Mouse (Mus musculus): ENCODE measurements around the gene Tmem268.
A peak's percentile ranks its signal among the peaks of the same experiment; 100 is the strongest.

Tmem268 gene

GRCm38 (mm10) chr4:63558407-63559081 lies at the start of gene Tmem268:
Tmem268 (plus strand) TSS chr4:63558781.
- peak; percentile 75 to 81 for DNase-seq

GRCm38 (mm10) chr4:63512921-63513320 lies 45.7 kb upstream of the Tmem268 start:
- no peak for DNase-seq

GRCm38 (mm10) chr4:63514454-63514984 lies 44.1 kb upstream of the Tmem268 start:
- DNase-seq = no peak

- DNase-seq = no peak
Measured at GRCm38 (mm10) chr4:63515021-63515420, 43.6 kb upstream of the Tmem268 start.

GRCm38 (mm10) chr4:63521813-63522419 lies 36.7 kb upstream of the Tmem268 start:
- DNase-seq = no peak

GRCm38 (mm10) chr4:63525514-63525913 lies 33.1 kb upstream of the Tmem268 start:
- no peak for DNase-seq

GRCm38 (mm10) chr4:63528946-63529345 lies 29.6 kb upstream of the Tmem268 start:
- DNase-seq = no peak

GRCm38 (mm10) chr4:63530409-63530808 lies 28.2 kb upstream of the Tmem268 start:
- DNase-seq = no peak

GRCm38 (mm10) chr4:63537602-63538001 lies 21.0 kb upstream of the Tmem268 start:
- no peak for DNase-seq

GRCm38 (mm10) chr4:63542209-63542608 lies 16.4 kb upstream of the Tmem268 start:
- no peak for DNase-seq

- peak; percentile 43 for DNase-seq
Measured at GRCm38 (mm10) chr4:63543746-63544493, 14.7 kb upstream of the Tmem268 start.

GRCm38 (mm10) chr4:63544494-63545230 lies 13.9 kb upstream of the Tmem268 start, which contains the start of gene Atp6v1g1:
Atp6v1g1 (plus strand) TSS chr4:63544772.
- peak; percentile 91 to 95 for DNase-seq

GRCm38 (mm10) chr4:63545231-63545958 lies 13.2 kb upstream of the Tmem268 start:
- peak in 1 of 2 experiments; percentile 16 for DNase-seq

- no peak for DNase-seq
Measured at GRCm38 (mm10) chr4:63546441-63547055, 12.0 kb upstream of the Tmem268 start.

GRCm38 (mm10) chr4:63547799-63548198 lies 10.8 kb upstream of the Tmem268 start:
- DNase-seq = no peak

- DNase-seq = no peak
Measured at GRCm38 (mm10) chr4:63548491-63548890, 10.1 kb upstream of the Tmem268 start.

GRCm38 (mm10) chr4:63550908-63551307 lies 7.7 kb upstream of the Tmem268 start:
- no peak for DNase-seq

- DNase-seq = no peak
Measured at GRCm38 (mm10) chr4:63552865-63553264, 5.7 kb upstream of the Tmem268 start.

- no peak for DNase-seq
Measured at GRCm38 (mm10) chr4:63553789-63554576, 4.6 kb upstream of the Tmem268 start.

GRCm38 (mm10) chr4:63554616-63555015 lies 4.0 kb upstream of the Tmem268 start:
- DNase-seq = no peak

- DNase-seq = no peak
Measured at GRCm38 (mm10) chr4:63555111-63555510, 3.5 kb upstream of the Tmem268 start.

Data from cerebellum, postnatal 36 days (tissue).